Mouse (Mus musculus) megakaryocyte, embryonic 14.5 days (primary cell): Measurements from ENCODE around the gene Tmem255b. TPM values are rescaled to one million over a fixed set of nuclear protein-coding genes. Genes with fewer than 3 reads are reported as not detected.

Experiments
- H3K27me3 ChIP-seq: replicated peaks from 2 replicates; pipeline ENCODE3; 2012; ENCODE audit warnings: inconsistent platforms
- H3K36me3 ChIP-seq: replicated peaks from 2 replicates; pipeline ENCODE3; 2012; ENCODE audit warnings: low read length, inconsistent platforms, mixed read lengths
- H3K4me1 ChIP-seq: 2 replicates; pipeline ENCODE4 v1.6.1; 2012; ENCODE audit warnings: inconsistent platforms
- H3K4me3 ChIP-seq: replicated peaks from 2 replicates; pipeline ENCODE3; 2012; ENCODE audit warnings: moderate library complexity, mild to moderate bottlenecking, inconsistent platforms
- H3K9me3 ChIP-seq: 2 replicates; pipeline ENCODE4 v1.6.1; 2012; ENCODE audit warnings: inconsistent platforms
- FLI1 ChIP-seq: IDR thresholded peaks from 2 replicates; pipeline ENCODE4 v1.6.1; 2012; ENCODE audit warnings: low read length, inconsistent platforms, mixed read lengths
- GATA1 ChIP-seq: IDR thresholded peaks from 3 replicates; pipeline ENCODE4 v1.6.1; 2012; ENCODE audit warnings: mixed read lengths, low read length, inconsistent platforms, borderline replicate concordance
- polyA plus RNA-seq: library from polyadenylated mRNA; stranded (reverse); fragments of >175 nt; gene quantifications from 2 replicates; pipeline ENCODE4 v1.2.3, GENCODE M21; 2012; ENCODE audit warnings: low replicate concordance; ENCODE audit not compliant: insufficient read depth

The Tmem255b gene
- polyA plus RNA-seq, 1 experiment = not detected

GRCm38 (mm10) chr8:13412891-13413558 is 22.0 kb upstream of the Tmem255b start:
- Histone ChIP-seq H3K4me3 (no peak overlapping the region), H3K27me3 (peaks cover 78% of the 10 kb centered on the region), H3K9me3 (no peaks in the 10 kb centered on the region), H3K4me1 (no peaks in the 10 kb centered on the region), H3K36me3 (no peaks in the 10 kb centered on the region)
- no peak for TF ChIP-seq FLI1
- TF ChIP-seq GATA1 = no peak

- H3K9me3 ChIP-seq = no peaks in the 10 kb centered on the region
- no peaks in the 10 kb centered on the region for H3K36me3 ChIP-seq
- TF ChIP-seq GATA1 (no peak), FLI1 (no peak)
- no peak overlapping the region for H3K4me3 ChIP-seq
- H3K27me3 ChIP-seq = peaks cover 77% of the 10 kb centered on the region
- no peaks in the 10 kb centered on the region for H3K4me1 ChIP-seq
Measured at GRCm38 (mm10) chr8:13413823-13414390, 21.1 kb upstream of the Tmem255b start.

GRCm38 (mm10) chr8:13415879-13416278 is 19.1 kb upstream of the Tmem255b start:
- Histone ChIP-seq H3K36me3 (no peaks in the 10 kb centered on the region), H3K4me3 (no peak overlapping the region), H3K9me3 (peaks cover 1% of the 10 kb centered on the region; the same call in 1 of the 2 replicates), H3K4me1 (no peaks in the 10 kb centered on the region), H3K27me3 (peaks cover 71% of the 10 kb centered on the region)
- TF ChIP-seq FLI1 = no peak
- no peak for TF ChIP-seq GATA1

- no peaks in the 10 kb centered on the region for H3K36me3 ChIP-seq
- no peak overlapping the region for H3K4me3 ChIP-seq
- no peaks in the 10 kb centered on the region for H3K4me1 ChIP-seq
- TF ChIP-seq FLI1 = no peak
- no peak for TF ChIP-seq GATA1
- H3K9me3 ChIP-seq = peaks cover 24% of the 10 kb centered on the region
- peaks cover 64% of the 10 kb centered on the region for H3K27me3 ChIP-seq
Measured at GRCm38 (mm10) chr8:13419111-13419639, 15.8 kb upstream of the Tmem255b start.

- Histone ChIP-seq H3K9me3 (peaks cover 24% of the 10 kb centered on the region), H3K4me3 (no peak overlapping the region), H3K27me3 (peaks cover 59% of the 10 kb centered on the region), H3K36me3 (no peaks in the 10 kb centered on the region), H3K4me1 (no peaks in the 10 kb centered on the region)
- no peak for TF ChIP-seq GATA1
- TF ChIP-seq FLI1 = no peak
Measured at GRCm38 (mm10) chr8:13420970-13421369, 14.0 kb upstream of the Tmem255b start.

- Histone ChIP-seq H3K4me1 (no peaks in the 10 kb centered on the region), H3K4me3 (no peak overlapping the region), H3K9me3 (peaks cover 15% of the 10 kb centered on the region), H3K27me3 (peaks cover 75% of the 10 kb centered on the region), H3K36me3 (no peaks in the 10 kb centered on the region)
- TF ChIP-seq GATA1 = no peak
- TF ChIP-seq FLI1 = no peak
Measured at GRCm38 (mm10) chr8:13427351-13427750, 7.6 kb upstream of the Tmem255b start.

GRCm38 (mm10) chr8:13428156-13428555 is 6.8 kb upstream of the Tmem255b start:
- Histone ChIP-seq H3K27me3 (peaks cover 81% of the 10 kb centered on the region), H3K9me3 (0 out of 2 replicates have a peak, but pooled peaks cover 9% of the 10 kb centered on the region), H3K4me1 (no peaks in the 10 kb centered on the region), H3K4me3 (no peak overlapping the region), H3K36me3 (no peaks in the 10 kb centered on the region)
- TF ChIP-seq GATA1 (no peak), FLI1 (no peak)

GRCm38 (mm10) chr8:13430412-13430811 is 4.6 kb upstream of the Tmem255b start:
- no peak overlapping the region for H3K4me3 ChIP-seq
- H3K27me3 ChIP-seq = peaks cover 90% of the 10 kb centered on the region
- H3K4me1 ChIP-seq = no peaks in the 10 kb centered on the region
- no peak for TF ChIP-seq GATA1
- no peaks in the 10 kb centered on the region for H3K36me3 ChIP-seq
- 0 out of 2 replicates have a peak, but pooled peaks cover 8% of the 10 kb centered on the region for H3K9me3 ChIP-seq

- H3K27me3 ChIP-seq = peaks cover 90% of the 10 kb centered on the region
- 0 out of 2 replicates have a peak, but pooled peaks cover 8% of the 10 kb centered on the region for H3K9me3 ChIP-seq
- TF ChIP-seq FLI1 (no peak), GATA1 (no peak)
- no peaks in the 10 kb centered on the region for H3K4me1 ChIP-seq
- H3K36me3 ChIP-seq = no peaks in the 10 kb centered on the region
- no peak overlapping the region for H3K4me3 ChIP-seq
Measured at GRCm38 (mm10) chr8:13430866-13431265, 4.1 kb upstream of the Tmem255b start.

GRCm38 (mm10) chr8:13433130-13433529 is 1.9 kb upstream of the Tmem255b start:
- Histone ChIP-seq H3K36me3 (no peaks in the 10 kb centered on the region), H3K4me1 (no peaks in the 10 kb centered on the region), H3K27me3 (peaks cover 90% of the 10 kb centered on the region), H3K9me3 (0 out of 2 replicates have a peak, but pooled peaks cover 8% of the 10 kb centered on the region), H3K4me3 (no peak overlapping the region)
- no peak for TF ChIP-seq GATA1
- TF ChIP-seq FLI1 = no peak
